Mouse (Mus musculus) C2C12 (cell line): ENCODE results near the gene Sfrp5. TPM values are rescaled to one million over a fixed set of nuclear protein-coding genes. Genes with fewer than 3 reads are reported as not detected.

Source experiments
- H3K27me3 ChIP-seq: one replicate; pipeline ENCODE4 v1.6.1; 2011; ENCODE audit not compliant: control insufficient read depth, insufficient read depth, insufficient read length
- H3K36me3 ChIP-seq: one replicate; pipeline ENCODE4 v1.6.1; 2011; ENCODE audit not compliant: control insufficient read depth, insufficient read depth
- H3K4me3 ChIP-seq: one replicate; pipeline ENCODE4 v1.5.1; 2011; ENCODE audit warnings: mild to moderate bottlenecking, control low read depth; ENCODE audit not compliant: poor library complexity, insufficient read depth, severe bottlenecking
- H3K79me2 ChIP-seq: one replicate; pipeline ENCODE4 v1.6.1; 2011; ENCODE audit not compliant: control insufficient read depth, insufficient read depth
- H3K79me3 ChIP-seq: one replicate; pipeline ENCODE4 v1.6.1; 2011; ENCODE audit warnings: low read depth, control low read depth
- H3ac ChIP-seq: one replicate; pipeline ENCODE3; 2011; ENCODE audit warnings: low read depth; ENCODE audit not compliant: control insufficient read depth, insufficient read length
- CEBPB ChIP-seq: IDR thresholded peaks from one replicate; pipeline ENCODE4 v1.6.1; 2011; ENCODE audit warnings: low read depth, mild to moderate bottlenecking, control low read depth, moderate library complexity
- CTCF ChIP-seq: IDR thresholded peaks from one replicate; pipeline ENCODE4 v1.5.1; 2011; ENCODE audit not compliant: control insufficient read depth, insufficient read depth, insufficient read length
- FOSL1 ChIP-seq: IDR thresholded peaks from one replicate; pipeline ENCODE4 v1.8.0; 2011; ENCODE audit warnings: mild to moderate bottlenecking, low read length; ENCODE audit not compliant: poor library complexity, insufficient read depth, severe bottlenecking
- MAX ChIP-seq: IDR thresholded peaks from one replicate; pipeline ENCODE4 v1.6.1; 2011; ENCODE audit warnings: mild to moderate bottlenecking, control low read depth
- MYOD1 ChIP-seq: IDR thresholded peaks from one replicate; pipeline ENCODE4 v1.6.1; 2011; ENCODE audit warnings: low read depth; ENCODE audit not compliant: control insufficient read depth, insufficient read length
- MYOG ChIP-seq: IDR thresholded peaks from one replicate; pipeline ENCODE4 v1.6.1; 2011; ENCODE audit not compliant: control insufficient read depth, insufficient read length; ENCODE audit errors: extremely low read depth
- USF1 ChIP-seq: IDR thresholded peaks from one replicate; pipeline ENCODE4 v1.6.1; 2011; ENCODE audit warnings: low read depth, mild to moderate bottlenecking, control low read depth, moderate library complexity
- polyA plus RNA-seq: library from polyadenylated mRNA; unstranded; fragments of >200 nt; fragmentation: generic; extraction: Trizol; gene quantifications from one replicate; pipeline ENCODE4 v1.2.1, GENCODE M21; 2012; ENCODE audit warnings: missing spikeins

Sfrp5 gene
- polyA plus RNA-seq, 1 experiment = not detected

GRCm38 (mm10) chr19:42177461-42177860, 24.6 kb downstream of the Sfrp5 start:
- Histone ChIP-seq H3ac (no peak overlapping the region), H3K79me3 (peaks cover 1% of the 10 kb centered on the region), H3K36me3 (peaks cover 15% of the 10 kb centered on the region), H3K4me3 (no peak overlapping the region), H3K27me3 (no peaks in the 10 kb centered on the region), H3K79me2 (no peaks in the 10 kb centered on the region)
- TF ChIP-seq MAX (no peak), MYOG (no peak), MYOD1 (no peak), CTCF (no peak), CEBPB (no peak), USF1 (no peak), FOSL1 (no peak)

DNA sequence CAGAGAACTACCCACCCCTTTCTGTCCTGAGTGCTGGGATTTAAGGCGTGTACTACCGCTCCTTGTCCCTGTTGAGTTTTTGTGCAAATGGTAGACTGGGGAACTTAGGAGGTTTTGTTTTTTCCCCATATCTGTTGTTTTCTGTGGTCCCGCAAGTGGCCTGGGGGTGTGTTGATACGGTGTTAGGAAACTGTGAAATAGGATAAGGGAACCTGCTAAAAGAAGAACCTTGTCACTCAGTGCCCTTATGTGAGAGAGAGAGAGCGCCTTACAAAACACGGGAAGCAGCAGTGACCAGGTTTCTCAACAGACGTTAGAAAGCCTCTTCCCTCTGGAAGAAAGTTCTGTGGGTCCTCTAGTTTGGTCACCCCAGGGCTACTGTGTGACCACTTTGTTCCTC, 25.2 kb downstream of the Sfrp5 start:
- Histone ChIP-seq H3K27me3 (no peaks in the 10 kb centered on the region), H3K36me3 (peaks cover 15% of the 10 kb centered on the region), H3K79me2 (peaks cover 1% of the 10 kb centered on the region), H3K79me3 (peaks cover 3% of the 10 kb centered on the region), H3K4me3 (no peak overlapping the region), H3ac (no peak overlapping the region)
- TF ChIP-seq CEBPB (no peak), MYOD1 (no peak), MAX (no peak), FOSL1 (no peak), MYOG (no peak), CTCF (no peak), USF1 (no peak)

DNA sequence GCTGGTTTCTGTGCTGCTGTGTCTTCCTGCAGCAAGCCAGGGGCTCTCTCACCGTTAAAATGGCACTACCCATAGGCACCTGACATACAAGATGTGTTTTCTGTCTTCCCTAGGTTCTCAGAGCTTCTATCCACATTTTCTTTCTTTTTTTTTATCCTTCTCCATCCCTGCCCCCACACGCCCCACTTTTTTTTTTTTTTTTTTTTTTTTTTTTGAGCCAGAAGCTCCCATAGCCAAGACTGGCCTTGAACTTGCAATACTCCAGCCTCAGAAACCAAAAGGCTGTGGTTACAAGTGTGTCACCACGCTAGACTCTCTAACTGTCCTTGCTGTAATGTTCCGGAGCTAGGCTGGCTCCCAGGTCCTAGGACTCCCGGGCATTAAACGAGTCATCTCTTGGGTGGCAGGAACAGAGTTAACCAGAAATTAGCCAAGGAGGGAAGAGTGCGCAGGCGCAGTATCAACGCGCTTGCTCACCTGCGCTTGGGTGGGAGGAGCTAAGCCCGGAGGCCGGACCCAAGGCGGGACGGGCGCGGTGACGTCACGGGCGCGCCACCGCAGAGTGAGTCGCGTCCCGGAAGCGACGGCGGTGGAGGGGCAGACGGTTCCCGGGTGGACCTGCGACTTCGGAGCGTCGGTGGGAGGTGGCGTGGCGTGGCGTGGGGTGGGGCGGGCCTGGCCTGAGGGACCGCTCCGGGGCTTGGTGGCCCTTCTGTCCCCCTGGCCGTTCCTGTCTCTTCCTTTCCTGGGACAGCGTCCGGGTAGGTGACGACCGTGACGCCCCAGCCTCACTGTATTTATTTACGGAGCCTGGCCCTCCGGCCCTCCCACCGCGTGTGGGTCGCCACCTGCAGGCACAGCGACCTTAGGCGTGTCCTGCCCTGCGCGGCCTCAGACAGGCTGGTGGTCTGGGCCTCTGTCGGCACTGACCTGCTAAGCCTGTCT, 31.8 kb downstream of the Sfrp5 start:
- no peaks in the 10 kb centered on the region for H3K36me3 ChIP-seq
- H3K4me3 ChIP-seq = peak overlapping the region; percentile 68
- peaks cover 14% of the 10 kb centered on the region for H3K79me2 ChIP-seq
- peaks cover 20% of the 10 kb centered on the region for H3K27me3 ChIP-seq
- peak overlapping the region; percentile 77 for H3ac ChIP-seq
- H3K79me3 ChIP-seq = peaks cover 5% of the 10 kb centered on the region
- TF ChIP-seq CTCF (no peak), USF1 (no peak), MAX (no peak), CEBPB (no peak), MYOG (no peak), MYOD1 (no peak), FOSL1 (no peak)

GRCm38 (mm10) chr19:42169322-42169975, 32.6 kb downstream of the Sfrp5 start:
- Histone ChIP-seq H3K4me3 (no peak overlapping the region), H3K27me3 (peaks cover 20% of the 10 kb centered on the region), H3ac (no peak overlapping the region), H3K36me3 (no peaks in the 10 kb centered on the region), H3K79me3 (peaks cover 5% of the 10 kb centered on the region), H3K79me2 (peaks cover 14% of the 10 kb centered on the region)
- TF ChIP-seq FOSL1 = no peak
- TF ChIP-seq CTCF = no peak
- TF ChIP-seq MYOD1 = no peak
- TF ChIP-seq MAX = no peak

GRCm38 (mm10) chr19:42167489-42167888, 34.6 kb downstream of the Sfrp5 start:
- Histone ChIP-seq H3K27me3 (peaks cover 20% of the 10 kb centered on the region), H3K79me2 (peaks cover 14% of the 10 kb centered on the region), H3K79me3 (peaks cover 4% of the 10 kb centered on the region), H3K4me3 (no peak overlapping the region), H3K36me3 (no peaks in the 10 kb centered on the region), H3ac (no peak overlapping the region)
- no peak for TF ChIP-seq USF1
- no peak for TF ChIP-seq CTCF
- no peak for TF ChIP-seq MYOD1
- no peak for TF ChIP-seq MAX
- TF ChIP-seq MYOG = no peak
- no peak for TF ChIP-seq CEBPB
- TF ChIP-seq FOSL1 = no peak
